Mouse (Mus musculus): Measurements from ENCODE around the gene Hoxc5.

GRCm38 (mm10) chr15:102921053-102922011, 45.9 kb upstream of the Hoxc5 start, which contains the start of gene Hoxc13:
- TF ChIP-seq CTCF (IDR thresholded peaks at IDR 0.05; ENCODE audit: low read depth) (no peak), EP300 (IDR thresholded peaks at IDR 0.05; ENCODE audit: low read depth) (no peak)

Data from heart, postnatal 0 days (tissue).